ENCODE assay signal across 9 mouse cellular contexts in the genomic region with DNA sequence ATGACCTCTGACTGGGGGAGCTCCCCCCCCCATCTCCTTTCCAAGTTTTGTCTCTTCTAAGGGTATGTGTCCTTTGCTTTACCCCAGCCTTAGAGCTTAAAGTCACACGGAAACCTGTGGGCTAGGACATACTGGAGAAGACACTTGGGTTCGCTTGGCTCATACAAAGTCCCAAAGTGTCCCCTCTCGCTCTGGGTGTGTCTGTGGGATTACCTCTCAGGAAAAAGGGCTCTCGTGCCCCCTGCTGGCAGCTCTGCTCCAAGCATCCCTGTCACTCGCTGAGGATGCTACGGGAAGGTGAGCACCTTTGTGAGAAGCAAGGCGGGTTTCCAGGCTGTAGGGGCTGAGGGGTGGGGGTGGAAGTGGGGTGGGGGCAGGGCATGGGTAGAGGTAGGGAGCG. TPM values are rescaled to one million over a fixed set of nuclear protein-coding genes. Genes with fewer than 3 reads are reported as not detected.
A peak's percentile ranks its signal among the peaks of the same experiment; 100 is the strongest.
DNase-seq lines count a peak whose midpoint lies in the region; ATAC-seq and TF ChIP-seq lines count a peak whose summit lies in the region.
"Had no signal": no experiment of that assay in that cellular context is flagged by ENCODE, and none has a peak within 500 bp of the region (broad histone marks: within the 10 kb centered on the region; RNA-seq: fewer than 3 reads in every experiment).

No protein-coding gene starts in this region.

- no peak overlapping the region for H3K4me3 ChIP-seq in heart, adult 2 months
- no peak overlapping the region for H3K4me3 ChIP-seq in heart, embryonic 12.5 days
- H3K4me3 ChIP-seq in embryonic facial prominence, embryonic 14.5 days (ENCODE audit: low read depth, low read length) = no peak overlapping the region
- H3K4me3 ChIP-seq: liver, embryonic 15.5 days had no signal

- intact Hi-C loops in heart, adult 2 months (cut with DNase I) = loop anchor here (1.0 to 5.0 kb wide), 4 partner anchors 52 to 208 kb away; partner anchors contain the start of gene Hexim1
- intact Hi-C loops in heart, postnatal 10 days (cut with DNase I) = loop anchor here (1.0 to 5.0 kb wide), 3 partner anchors 92 to 223 kb away; partner anchors contain the start of genes Acbd4 and Plcd3

- H3K4me2 ChIP-seq in heart, embryonic 12.5 days = no peak overlapping the region
- H3K4me2 ChIP-seq in embryonic facial prominence, embryonic 14.5 days (ENCODE audit: low read depth, low read length) = no peak overlapping the region
- H3K4me2 ChIP-seq: liver, embryonic 15.5 days had no signal

- H3K79me2 ChIP-seq in heart, adult 2 months (replicated peaks; ENCODE audit: control insufficient read depth, insufficient read depth, low read length) = no peaks in the 10 kb centered on the region

- WGBS in heart, adult 2 months = 4% methylated on average over 8 of the region's 8 CpGs
- 13% methylated on average over 8 of the region's 8 CpGs for WGBS in heart, embryonic 12.5 days
- 16% methylated on average over 8 of the region's 8 CpGs for WGBS in embryonic facial prominence, embryonic 14.5 days

- no peak for TF ChIP-seq POLR2A in heart, adult 2 months (IDR thresholded peaks at IDR 0.05; ENCODE audit: insufficient read depth, low read depth, low read length)

- no peaks in the 10 kb centered on the region; the same call in 1 of the 2 replicates for H3K9me3 ChIP-seq in heart, embryonic 12.5 days (replicated peaks)
- no peaks in the 10 kb centered on the region for H3K9me3 ChIP-seq in embryonic facial prominence, embryonic 14.5 days (ENCODE audit: control insufficient read depth, low read length)
- H3K9me3 ChIP-seq: liver, embryonic 15.5 days had no signal

- TF ChIP-seq CTCF in heart, adult 2 months (IDR thresholded peaks at IDR 0.05) = peak; percentile 73

- H3K27ac ChIP-seq in heart, adult 2 months = no peak overlapping the region
- H3K27ac ChIP-seq in heart, embryonic 12.5 days (ENCODE audit: poor library complexity, severe bottlenecking) = no peak overlapping the region
- H3K27ac ChIP-seq in embryonic facial prominence, embryonic 14.5 days (replicated peaks; ENCODE audit: low read depth, low read length) = no peak overlapping the region
- H3K27ac ChIP-seq: liver, embryonic 15.5 days had no signal

- no peaks in the 10 kb centered on the region for H3K36me3 ChIP-seq in heart, adult 2 months (ENCODE audit: control insufficient read depth, insufficient read depth, low read length)
- H3K36me3 ChIP-seq in heart, embryonic 12.5 days = no peaks in the 10 kb centered on the region
- no peaks in the 10 kb centered on the region for H3K36me3 ChIP-seq in embryonic facial prominence, embryonic 14.5 days (ENCODE audit: control insufficient read depth, insufficient read depth, low read length)
- H3K36me3 ChIP-seq: liver, embryonic 15.5 days had no signal

- no peaks in the 10 kb centered on the region; the same call in 1 of the 2 replicates for H3K4me1 ChIP-seq in heart, adult 2 months (ENCODE audit: control insufficient read depth, insufficient read depth, low read length)
- H3K4me1 ChIP-seq in heart, embryonic 12.5 days (replicated peaks) = peaks cover 3% of the 10 kb centered on the region; the same call in 1 of the 2 replicates
- H3K4me1 ChIP-seq in embryonic facial prominence, embryonic 14.5 days (ENCODE audit: control insufficient read depth, insufficient read depth, low read length) = peaks cover 8% of the 10 kb centered on the region

- TF ChIP-seq EP300 in heart, adult 2 months (IDR thresholded peaks at IDR 0.05; ENCODE audit: insufficient read depth, low read depth, low read length) = peak; percentile 68; the same call in 1 of the 2 replicates

- peak; percentile 64 to 82 for DNase-seq in heart, adult 2 months
- peak; percentile 82 for DNase-seq in adrenal gland, postnatal 14 days
- DNase-seq in embryonic facial prominence, embryonic 14.5 days (ENCODE audit: low spot score) = peak; percentile 84
- peak; percentile 70 to 83 for DNase-seq in heart, postnatal 10 days
- DNase-seq in layer of hippocampus, adult 9-10 months (ENCODE audit: low spot score) = peak; percentile 55
- DNase-seq in spleen, postnatal 36 days (ENCODE audit: low spot score in 2 of 2) = peak; percentile 43 to 54

- H3K9ac ChIP-seq in heart, adult 2 months (ENCODE audit: low read depth, low read length) = no peak overlapping the region
- H3K9ac ChIP-seq in heart, embryonic 12.5 days = no peak overlapping the region
- H3K9ac ChIP-seq in embryonic facial prominence, embryonic 14.5 days (ENCODE audit: low read depth, low read length) = no peak overlapping the region
- H3K9ac ChIP-seq: liver, embryonic 15.5 days had no signal

- no peaks in the 10 kb centered on the region for H3K27me3 ChIP-seq in heart, adult 2 months (ENCODE audit: control insufficient read depth, insufficient read depth, low read length)
- peaks cover 16% of the 10 kb centered on the region for H3K27me3 ChIP-seq in heart, embryonic 12.5 days (replicated peaks)
- H3K27me3 ChIP-seq in embryonic facial prominence, embryonic 14.5 days (replicated peaks; ENCODE audit: control insufficient read depth, insufficient read depth, low read length) = no peaks in the 10 kb centered on the region

- ATAC-seq in heart, embryonic 12.5 days (ENCODE audit: insufficient number of reproducible peaks, low FRiP score) = no peak
- peak; percentile 35; the same call in 1 of the 2 replicates for ATAC-seq in embryonic facial prominence, embryonic 14.5 days (ENCODE audit: low read depth)
- peak; percentile 80 for ATAC-seq in megakaryocyte, adult 5-6 weeks (ENCODE audit: poor library complexity, severe bottlenecking)

RNA-seq across cellular contexts. Expression of gene Arhgap27, which starts 38.3 kb away (rescaled TPM):
- total RNA-seq in heart, adult 2 months (2021) = 10 to 100 TPM; 14.1 to 22.9 TPM
- 15.0 and 18.5 TPM in 2 replicates for polyA plus RNA-seq in heart, adult 2 months (2012; rRNA removed)
- polyA plus RNA-seq in heart, embryonic 12.5 days (2016; fragmentation: Nextera tagmentation; extraction: Ambion mirVana) = 6.7 and 8.9 TPM in 2 replicates
- 19.3 and 31.5 TPM in 2 replicates for total RNA-seq in adrenal gland, postnatal 14 days (2021)
- polyA plus RNA-seq in embryonic facial prominence, embryonic 14.5 days (2014; fragmentation: Nextera tagmentation; extraction: Ambion mirVana) = 8.6 and 9.4 TPM in 2 replicates
- total RNA-seq in heart, postnatal 10 days (2021) = 10 to 100 TPM; 28.6 to 34.3 TPM
- 20.1 and 20.5 TPM in 2 replicates for total RNA-seq in megakaryocyte, adult 5-6 weeks (2015)
- total RNA-seq in megakaryocyte, adult 5-6 weeks (2017) = 20.1 and 21.9 TPM in 2 replicates

RNA-seq across cellular contexts. Expression of gene Map3k14, which starts 57.9 kb away (rescaled TPM):
- total RNA-seq in heart, adult 2 months (2021) = 1 to 10 TPM; 3.0 to 3.4 TPM
- polyA plus RNA-seq in heart, adult 2 months (2012; rRNA removed) = 3.7 and 4.5 TPM in 2 replicates
- 2.0 and 2.6 TPM in 2 replicates for polyA plus RNA-seq in heart, embryonic 12.5 days (2016; fragmentation: Nextera tagmentation; extraction: Ambion mirVana)
- total RNA-seq in adrenal gland, postnatal 14 days (2021) = 6.5 and 8.7 TPM in 2 replicates
- 4.6 and 5.1 TPM in 2 replicates for polyA plus RNA-seq in embryonic facial prominence, embryonic 14.5 days (2014; fragmentation: Nextera tagmentation; extraction: Ambion mirVana)
- 1 to 10 TPM; 3.8 to 4.3 TPM for total RNA-seq in heart, postnatal 10 days (2021)
- total RNA-seq in megakaryocyte, adult 5-6 weeks (2015) = 14.5 and 16.6 TPM in 2 replicates
- 15.4 and 15.7 TPM in 2 replicates for total RNA-seq in megakaryocyte, adult 5-6 weeks (2017)
